Mouse (Mus musculus) small intestine, adult 2 months (tissue): Measurements from ENCODE around the gene Ccpg1os. TPM values are rescaled to one million over a fixed set of nuclear protein-coding genes. Genes with fewer than 3 reads are reported as not detected.

Experiments
- H3K27ac ChIP-seq: fragments of 200-500 bp; 2 replicates; pipeline ENCODE4 v1.5.1; 2012; ENCODE audit warnings: low read depth, low read length, control low read depth, inconsistent platforms; ENCODE audit not compliant: insufficient read depth
- H3K27me3 ChIP-seq: fragments of 200-500 bp; 2 replicates; pipeline ENCODE4 v1.6.1; 2012; ENCODE audit warnings: mild to moderate bottlenecking, moderate library complexity, low read length, inconsistent platforms; ENCODE audit not compliant: control insufficient read depth, insufficient read depth
- H3K36me3 ChIP-seq: fragments of 200-500 bp; 2 replicates; pipeline ENCODE4 v1.6.1; 2012; ENCODE audit warnings: mild to moderate bottlenecking, low read length, control low read depth, inconsistent platforms; ENCODE audit not compliant: control insufficient read depth, insufficient read depth
- H3K4me1 ChIP-seq: fragments of 200-500 bp; 2 replicates; pipeline ENCODE4 v1.6.1; 2012; ENCODE audit warnings: low read length, inconsistent platforms, mixed read lengths; ENCODE audit not compliant: control insufficient read depth, insufficient read depth, insufficient read length
- H3K4me3 ChIP-seq: fragments of 200-500 bp; 2 replicates; pipeline ENCODE4 v1.5.1; 2012; ENCODE audit warnings: low read depth, mild to moderate bottlenecking, control low read depth, inconsistent platforms, low read length, moderate library complexity
- CTCF ChIP-seq: fragments of 200-500 bp; IDR thresholded peaks from 2 replicates; pipeline ENCODE4 v1.5.1; 2012; ENCODE audit warnings: low read depth, mild to moderate bottlenecking, control low read depth, inconsistent platforms, low read length, moderate library complexity, mixed read lengths; ENCODE audit not compliant: insufficient replicate concordance, insufficient read length; ENCODE audit errors: extremely low read depth
- POLR2A ChIP-seq: fragments of 200-500 bp; IDR thresholded peaks from 2 replicates; pipeline ENCODE4 v1.6.1; 2012; ENCODE audit warnings: low read depth, mild to moderate bottlenecking, control low read depth, inconsistent platforms, low read length, moderate library complexity
- WGBS: fragments of 180-500 bp; shearing (Covaris S2); methylation state at CpG from one replicate; pipeline ENCODE4 v1.1.7; 2018; 5-methylcytosine and 5-hydroxymethylcytosine counted together
- polyA plus RNA-seq: library from polyadenylated mRNA; depleted of rRNA; stranded (reverse); fragments of >200 nt; gene quantifications from 2 replicates; pipeline ENCODE4 v1.2.3, GENCODE M21; 2012

Ccpg1os gene
- polyA plus RNA-seq, 1 experiment: 2.7 TPM

DNA sequence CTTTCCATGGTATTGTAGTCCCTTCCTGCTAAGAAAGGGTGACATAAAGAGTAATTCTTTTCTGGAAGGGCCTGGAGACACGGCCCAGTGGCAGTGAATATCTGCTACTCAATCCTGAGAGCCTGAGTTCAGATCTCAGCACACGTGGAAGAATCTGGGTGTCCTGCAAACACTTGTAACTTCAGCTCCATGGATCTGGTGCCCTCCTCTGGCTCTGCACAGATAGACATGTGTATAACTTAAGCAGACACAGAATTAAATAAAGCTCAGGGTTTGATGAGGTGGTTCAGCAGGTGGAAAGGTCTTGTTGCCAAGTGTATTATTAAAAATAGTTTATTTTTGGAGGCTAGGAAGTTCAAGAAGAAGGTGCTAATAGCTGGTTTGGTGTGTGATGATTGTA lies 15.3 kb upstream of the Ccpg1os start:
- Histone ChIP-seq H3K27ac (no peak overlapping the region), H3K27me3 (no peaks in the 10 kb centered on the region), H3K36me3 (peaks cover 22% of the 10 kb centered on the region), H3K4me1 (no peaks in the 10 kb centered on the region), H3K4me3 (no peak overlapping the region)
- 71% methylated on average over 2 of the region's 2 CpGs for WGBS
- no peak for TF ChIP-seq CTCF
- no peak for TF ChIP-seq POLR2A

DNA sequence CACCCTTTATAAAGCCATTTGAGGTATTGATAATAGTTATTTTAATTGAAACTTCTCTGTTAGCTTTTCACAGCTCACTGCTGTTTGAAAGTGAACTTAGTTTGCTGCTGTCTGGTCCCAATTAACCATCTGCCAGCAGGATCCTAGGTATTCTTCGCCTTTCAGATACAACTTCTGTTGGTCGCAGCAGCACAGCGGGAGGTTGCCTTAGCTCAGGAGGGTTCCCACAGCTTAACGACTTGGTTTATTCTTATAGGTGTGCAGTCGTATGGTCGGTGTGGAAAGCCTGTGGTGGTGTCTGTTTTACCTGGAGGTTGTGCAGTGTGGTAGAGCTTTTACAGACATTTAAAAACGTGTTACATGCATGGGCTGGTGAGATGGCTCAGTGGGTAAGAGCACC lies 11.6 kb upstream of the Ccpg1os start:
- no peaks in the 10 kb centered on the region for H3K4me1 ChIP-seq
- H3K4me3 ChIP-seq: no peak overlapping the region
- H3K36me3 ChIP-seq: peaks cover 12% of the 10 kb centered on the region
- WGBS: 82% methylated on average over 7 of the region's 7 CpGs
- no peak overlapping the region for H3K27ac ChIP-seq
- no peaks in the 10 kb centered on the region for H3K27me3 ChIP-seq
- TF ChIP-seq CTCF: no peak
- TF ChIP-seq POLR2A: no peak

GRCm38 (mm10) chr9:72996167-72996566 lies 11.0 kb upstream of the Ccpg1os start:
- no peak overlapping the region for H3K4me3 ChIP-seq
- H3K36me3 ChIP-seq: peaks cover 11% of the 10 kb centered on the region
- TF ChIP-seq POLR2A (no peak), CTCF (no peak)
- H3K4me1 ChIP-seq: no peaks in the 10 kb centered on the region
- H3K27ac ChIP-seq: no peak overlapping the region
- no peaks in the 10 kb centered on the region for H3K27me3 ChIP-seq

DNA sequence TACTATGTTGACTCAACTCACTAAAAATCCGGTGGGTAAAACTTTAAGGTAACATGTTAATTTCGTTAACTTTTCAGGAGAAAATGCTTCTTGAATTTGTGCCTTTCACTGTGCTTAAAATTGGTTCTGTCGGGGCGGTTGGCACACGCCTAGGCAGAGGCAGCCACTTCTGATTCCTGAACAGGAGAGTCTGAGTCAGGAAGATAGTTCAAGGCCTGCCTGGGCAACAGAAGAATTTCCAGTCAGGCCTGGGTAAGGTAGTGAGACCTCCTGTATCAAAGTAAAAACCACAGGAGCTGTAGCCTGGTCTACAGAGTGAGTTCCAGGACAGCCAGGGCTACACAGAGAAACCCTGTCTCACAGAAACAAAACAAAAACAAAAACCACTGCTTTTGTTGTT lies 7.4 kb upstream of the Ccpg1os start:
- Histone ChIP-seq H3K4me3 (no peak overlapping the region), H3K36me3 (no peaks in the 10 kb centered on the region), H3K27me3 (no peaks in the 10 kb centered on the region), H3K4me1 (no peaks in the 10 kb centered on the region), H3K27ac (no peak overlapping the region)
- TF ChIP-seq CTCF (no peak), POLR2A (no peak)
- WGBS: 89% methylated on average over 5 of the region's 5 CpGs

DNA sequence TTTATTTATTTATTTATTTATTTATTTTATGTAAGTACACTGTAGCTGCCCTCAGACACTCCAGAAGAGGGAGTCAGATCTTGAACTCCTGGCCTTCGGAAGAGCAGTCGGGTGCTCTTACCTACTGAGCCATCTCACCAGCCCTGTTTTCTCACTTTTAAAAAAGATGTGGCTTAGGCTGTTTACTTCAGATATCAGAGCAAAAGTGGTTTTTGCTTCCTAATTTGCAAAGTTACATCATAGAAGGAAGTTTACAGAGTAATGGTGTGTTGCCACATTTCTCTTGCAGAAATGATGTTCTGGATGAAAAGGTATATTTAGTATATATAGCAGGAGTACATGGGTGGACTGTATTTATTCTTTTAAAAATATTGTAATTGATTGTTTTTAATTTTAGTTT lies 6.2 kb upstream of the Ccpg1os start:
- Histone ChIP-seq H3K4me1 (no peaks in the 10 kb centered on the region), H3K27ac (no peak overlapping the region), H3K36me3 (no peaks in the 10 kb centered on the region), H3K27me3 (no peaks in the 10 kb centered on the region), H3K4me3 (no peak overlapping the region)
- TF ChIP-seq POLR2A: no peak
- TF ChIP-seq CTCF: no peak
- 85% methylated on average over 2 of the region's 2 CpGs for WGBS

GRCm38 (mm10) chr9:72988706-72989105 lies 3.5 kb upstream of the Ccpg1os start:
- H3K4me3 ChIP-seq: no peak overlapping the region
- H3K27me3 ChIP-seq: no peaks in the 10 kb centered on the region
- TF ChIP-seq POLR2A (no peak), CTCF (no peak)
- no peak overlapping the region for H3K27ac ChIP-seq
- H3K4me1 ChIP-seq: no peaks in the 10 kb centered on the region; the same call in 1 of the 2 replicates
- WGBS: 84% methylated on average over 5 of the region's 5 CpGs
- H3K36me3 ChIP-seq: no peaks in the 10 kb centered on the region

- Histone ChIP-seq H3K27me3 (no peaks in the 10 kb centered on the region), H3K27ac (no peak overlapping the region), H3K4me1 (no peaks in the 10 kb centered on the region; the same call in 1 of the 2 replicates), H3K36me3 (no peaks in the 10 kb centered on the region), H3K4me3 (no peak overlapping the region)
- no peak for TF ChIP-seq CTCF
- TF ChIP-seq POLR2A: no peak
- WGBS: 52% methylated on average over 3 of the region's 3 CpGs
Observed at GRCm38 (mm10) chr9:72987703-72988102, 2.5 kb upstream of the Ccpg1os start.

DNA sequence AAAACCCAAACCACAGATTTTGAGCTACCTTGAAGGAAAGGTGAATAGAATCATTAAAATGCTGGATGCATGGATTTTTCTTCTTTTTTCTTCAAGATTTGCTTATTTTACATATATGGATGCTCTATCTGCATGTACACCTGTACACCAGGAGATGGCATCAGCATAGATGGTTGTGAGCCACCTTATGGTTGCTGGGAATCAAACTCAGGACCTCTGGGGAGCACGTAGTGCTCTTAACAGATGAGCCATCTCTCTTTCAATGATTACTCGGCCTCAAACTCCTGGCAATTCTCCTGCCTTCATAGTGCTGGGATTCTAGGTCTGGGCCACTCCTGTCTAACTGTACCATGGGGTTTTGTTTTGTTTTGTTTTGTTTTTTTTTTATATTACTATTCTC lies 2.1 kb downstream of the Ccpg1os start:
- Histone ChIP-seq H3K27me3 (no peaks in the 10 kb centered on the region), H3K4me3 (no peak overlapping the region), H3K27ac (no peak overlapping the region), H3K4me1 (no peaks in the 10 kb centered on the region; the same call in 1 of the 2 replicates), H3K36me3 (no peaks in the 10 kb centered on the region)
- 70% methylated on average over 2 of the region's 2 CpGs for whole genome bisulfite sequencing
- TF ChIP-seq CTCF (no peak), POLR2A (no peak)
